Mouse (Mus musculus): ENCODE results near the gene Tbx15. TPM values are rescaled to one million over a fixed set of nuclear protein-coding genes. Genes with fewer than 3 reads are reported as not detected.
A peak's percentile ranks its signal among the peaks of the same experiment; 100 is the strongest.

The Tbx15 gene
- total RNA-seq, 1 experiment: 1.4 TPM

GRCm38 (mm10) chr3:99240811-99241738 is 894 bp downstream of the Tbx15 start:
- no peak for DNase-seq (ENCODE audit: low read depth, low spot score)
- TF ChIP-seq CHD2 (IDR thresholded peaks at IDR 0.05; ENCODE audit: low read depth, low read length): no peak
- TF ChIP-seq HCFC1 (IDR thresholded peaks at IDR 0.05; ENCODE audit: borderline replicate concordance, insufficient read depth, low read length): no peak
- no peak for TF ChIP-seq MAFK (IDR thresholded peaks at IDR 0.05; ENCODE audit: insufficient read depth, low read depth, low read length)
- no peak for TF ChIP-seq ZC3H11A (IDR thresholded peaks at IDR 0.05; ENCODE audit: borderline replicate concordance, low read depth, low read length)
- no peak for TF ChIP-seq ZNF384 (IDR thresholded peaks at IDR 0.05; ENCODE audit: low read depth, low read length)
- in situ Hi-C loops (cut with MboI; ENCODE audit: low sequenced_read_pairs in 2 of 2, unreplicated experiment in 2 of 2): no loop called here
- H3K4me1 ChIP-seq (ENCODE audit: control insufficient read depth in 2 of 2, insufficient read depth in 2 of 2, low read length in 2 of 2, poor library complexity in 1 of 2): peaks cover 0 to 2% of the 10 kb centered on the region in 2 experiments; a peak in 1 of 4 replicates
- no peak overlapping the region for H3K9ac ChIP-seq (ENCODE audit: insufficient read depth, low read depth, low read length, poor library complexity, severe bottlenecking)
- peak overlapping the region; percentile 15 to 38 for H3K4me3 ChIP-seq (ENCODE audit: insufficient read depth in 1 of 2, low read depth in 1 of 2, low read length in 2 of 2, poor library complexity in 1 of 2, severe bottlenecking in 1 of 2)
- H3K27ac ChIP-seq (ENCODE audit: insufficient read depth, low read depth, low read length, poor library complexity, severe bottlenecking): no peak overlapping the region
- no peaks in the 10 kb centered on the region for H3K36me3 ChIP-seq (ENCODE audit: control insufficient read depth, insufficient read depth, low read length, poor library complexity, severe bottlenecking)
- H3K9me3 ChIP-seq (ENCODE audit: control insufficient read depth, insufficient read depth, low read depth, low read length): no peaks in the 10 kb centered on the region

DNA sequence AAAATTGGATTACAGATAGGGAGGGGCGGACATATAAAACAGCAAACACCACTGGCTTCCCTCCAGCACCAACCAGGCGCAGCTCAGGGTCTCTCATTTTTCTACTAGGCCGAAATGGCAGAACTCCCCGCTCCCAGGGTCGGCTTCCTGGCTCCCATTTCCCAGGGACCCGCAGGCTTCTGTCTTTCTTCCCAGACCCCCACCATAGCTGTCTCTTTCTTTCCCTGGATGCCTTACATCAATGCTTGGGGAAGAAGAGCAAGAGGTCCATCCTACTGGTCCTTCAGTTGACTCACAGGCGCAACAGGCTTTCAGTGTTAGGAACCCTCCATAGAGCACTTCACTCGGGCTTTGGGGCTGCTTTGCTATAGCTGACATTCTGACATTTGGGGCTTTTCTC is 2.3 kb downstream of the Tbx15 start:
- Histone ChIP-seq H3K9me3 (ENCODE audit: control insufficient read depth, insufficient read depth, low read depth, low read length) (no peaks in the 10 kb centered on the region), H3K4me3 (ENCODE audit: insufficient read depth in 1 of 2, low read depth in 1 of 2, low read length in 2 of 2, poor library complexity in 1 of 2, severe bottlenecking in 1 of 2) (no peak overlapping the region), H3K4me1 (ENCODE audit: control insufficient read depth in 2 of 2, insufficient read depth in 2 of 2, low read length in 2 of 2, poor library complexity in 1 of 2) (peaks cover 0 to 2% of the 10 kb centered on the region in 2 experiments; a peak in 1 of 4 replicates), H3K36me3 (ENCODE audit: control insufficient read depth, insufficient read depth, low read length, poor library complexity, severe bottlenecking) (no peaks in the 10 kb centered on the region), H3K9ac (ENCODE audit: insufficient read depth, low read depth, low read length, poor library complexity, severe bottlenecking) (no peak overlapping the region), H3K27ac (ENCODE audit: insufficient read depth, low read depth, low read length, poor library complexity, severe bottlenecking) (no peak overlapping the region)
- DNase-seq (ENCODE audit: low read depth, low spot score): no peak
- in situ Hi-C loops (cut with MboI; ENCODE audit: low sequenced_read_pairs in 2 of 2, unreplicated experiment in 2 of 2): no loop called here
- TF ChIP-seq ZNF384 (IDR thresholded peaks at IDR 0.05; ENCODE audit: low read depth, low read length): no peak
- no peak for TF ChIP-seq MAFK (IDR thresholded peaks at IDR 0.05; ENCODE audit: insufficient read depth, low read depth, low read length)
- TF ChIP-seq CHD2 (IDR thresholded peaks at IDR 0.05; ENCODE audit: low read depth, low read length): no peak
- no peak for TF ChIP-seq ZC3H11A (IDR thresholded peaks at IDR 0.05; ENCODE audit: borderline replicate concordance, low read depth, low read length)
- no peak for TF ChIP-seq HCFC1 (IDR thresholded peaks at IDR 0.05; ENCODE audit: borderline replicate concordance, insufficient read depth, low read length)

DNA sequence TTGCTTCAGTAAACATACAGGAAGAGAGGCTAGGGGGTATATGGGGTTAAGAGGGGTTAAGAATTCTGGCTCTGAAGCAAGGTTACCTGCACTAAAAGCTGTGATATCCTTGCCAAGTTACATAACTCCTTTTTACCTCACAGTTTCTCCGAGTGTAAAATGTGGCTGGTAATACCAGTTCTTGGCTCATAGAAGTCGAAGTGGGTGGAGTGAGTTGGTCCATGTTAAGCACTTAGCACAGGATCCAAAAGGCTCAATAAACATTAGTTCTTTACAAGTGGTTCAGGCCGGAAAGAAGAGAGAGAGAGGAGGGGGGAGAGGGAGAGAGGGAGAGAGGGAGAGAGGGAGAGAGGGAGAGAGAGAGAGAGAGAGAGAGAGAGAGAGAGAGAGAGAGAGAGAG is 5.2 kb downstream of the Tbx15 start:
- no peak for DNase-seq (ENCODE audit: low read depth, low spot score)

GRCm38 (mm10) chr3:99246629-99247028 is 6.4 kb downstream of the Tbx15 start:
- H3K9me3 ChIP-seq (ENCODE audit: control insufficient read depth, insufficient read depth, low read depth, low read length): no peaks in the 10 kb centered on the region
- DNase-seq (ENCODE audit: low read depth, low spot score): no peak

More for the DNA sequence above, 5.2 kb downstream of the Tbx15 start:
- in situ Hi-C loops (cut with MboI; ENCODE audit: low sequenced_read_pairs in 2 of 2, unreplicated experiment in 2 of 2): no loop called here
- TF ChIP-seq MAFK (IDR thresholded peaks at IDR 0.05; ENCODE audit: insufficient read depth, low read depth, low read length) (no peak), ZC3H11A (IDR thresholded peaks at IDR 0.05; ENCODE audit: borderline replicate concordance, low read depth, low read length) (no peak), HCFC1 (IDR thresholded peaks at IDR 0.05; ENCODE audit: borderline replicate concordance, insufficient read depth, low read length) (no peak), ZNF384 (IDR thresholded peaks at IDR 0.05; ENCODE audit: low read depth, low read length) (no peak), CHD2 (IDR thresholded peaks at IDR 0.05; ENCODE audit: low read depth, low read length) (no peak)
- H3K27ac ChIP-seq (ENCODE audit: insufficient read depth, low read depth, low read length, poor library complexity, severe bottlenecking): no peak overlapping the region
- H3K36me3 ChIP-seq (ENCODE audit: control insufficient read depth, insufficient read depth, low read length, poor library complexity, severe bottlenecking): no peaks in the 10 kb centered on the region
- H3K4me1 ChIP-seq (ENCODE audit: control insufficient read depth in 2 of 2, insufficient read depth in 2 of 2, low read length in 2 of 2, poor library complexity in 1 of 2): peaks cover 0 to 4% of the 10 kb centered on the region in 2 experiments; a peak in 1 of 4 replicates
- H3K9ac ChIP-seq (ENCODE audit: insufficient read depth, low read depth, low read length, poor library complexity, severe bottlenecking): no peak overlapping the region
- H3K4me3 ChIP-seq (ENCODE audit: insufficient read depth in 1 of 2, low read depth in 1 of 2, low read length in 2 of 2, poor library complexity in 1 of 2, severe bottlenecking in 1 of 2): no peak overlapping the region
- H3K9me3 ChIP-seq (ENCODE audit: control insufficient read depth, insufficient read depth, low read depth, low read length): no peaks in the 10 kb centered on the region

More at GRCm38 (mm10) chr3:99246629-99247028, 6.4 kb downstream of the Tbx15 start:
- 0 out of 4 replicates have a peak, but pooled peaks cover 0 to 3% of the 10 kb centered on the region in 2 experiments for H3K4me1 ChIP-seq (ENCODE audit: control insufficient read depth in 2 of 2, insufficient read depth in 2 of 2, low read length in 2 of 2, poor library complexity in 1 of 2)
- TF ChIP-seq HCFC1 (IDR thresholded peaks at IDR 0.05; ENCODE audit: borderline replicate concordance, insufficient read depth, low read length): no peak
- H3K36me3 ChIP-seq (ENCODE audit: control insufficient read depth, insufficient read depth, low read length, poor library complexity, severe bottlenecking): no peaks in the 10 kb centered on the region
- H3K27ac ChIP-seq (ENCODE audit: insufficient read depth, low read depth, low read length, poor library complexity, severe bottlenecking): no peak overlapping the region
- in situ Hi-C loops (cut with MboI; ENCODE audit: low sequenced_read_pairs in 2 of 2, unreplicated experiment in 2 of 2): no loop called here
- no peak overlapping the region for H3K4me3 ChIP-seq (ENCODE audit: insufficient read depth in 1 of 2, low read depth in 1 of 2, low read length in 2 of 2, poor library complexity in 1 of 2, severe bottlenecking in 1 of 2)
- no peak overlapping the region for H3K9ac ChIP-seq (ENCODE audit: insufficient read depth, low read depth, low read length, poor library complexity, severe bottlenecking)
